Mouse (Mus musculus): ENCODE measurements around the gene Ros1.
A peak's percentile ranks its signal among the peaks of the same experiment; 100 is the strongest.

DNA sequence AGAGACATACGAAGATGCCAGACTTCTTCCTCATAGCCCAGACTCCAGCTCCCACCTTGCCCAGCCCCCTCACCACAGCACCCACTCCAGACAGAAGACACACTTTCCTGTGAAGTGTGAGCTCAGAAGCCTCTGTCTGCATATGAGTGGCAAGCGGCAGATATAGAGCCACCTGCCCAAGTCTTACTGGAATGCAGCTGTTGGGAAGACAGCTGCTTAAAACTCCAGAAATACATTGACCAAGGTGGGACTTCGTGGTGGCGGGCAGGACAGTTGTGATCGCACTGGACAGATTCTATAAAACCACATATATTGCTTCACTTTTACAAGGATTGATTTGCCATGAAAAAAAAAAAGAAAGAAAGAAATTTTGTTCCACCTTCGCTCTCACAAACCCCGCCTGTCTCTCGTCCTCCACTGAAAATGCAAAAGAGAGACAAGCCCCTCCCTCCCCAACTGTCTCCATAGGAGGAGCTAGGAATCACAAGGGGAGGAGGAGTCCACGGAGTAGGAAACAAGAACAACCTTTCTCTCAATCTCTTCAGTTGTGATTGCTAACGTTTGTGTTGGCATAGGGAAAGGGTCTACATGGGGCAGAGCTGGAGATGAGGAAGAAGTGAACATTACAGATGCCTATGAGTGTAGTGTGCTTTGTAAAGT lies 165.5 kb downstream of the Ros1 start:
- no peak for TF ChIP-seq FOSL1 (IDR thresholded peaks at IDR 0.05; ENCODE audit: insufficient read depth, low read length, poor library complexity, severe bottlenecking)
- no peak for TF ChIP-seq CTCF (IDR thresholded peaks at IDR 0.05; ENCODE audit: control insufficient read depth, insufficient read depth, insufficient read length)
- no peak for TF ChIP-seq MYOG (IDR thresholded peaks at IDR 0.05; ENCODE audit: control insufficient read depth, extremely low read depth, insufficient read length)
- peak; percentile 60 for TF ChIP-seq MYOD1 (IDR thresholded peaks at IDR 0.05; ENCODE audit: control insufficient read depth, insufficient read length, low read depth)
- no peak for TF ChIP-seq MAX (IDR thresholded peaks at IDR 0.05)
- TF ChIP-seq USF1 (IDR thresholded peaks at IDR 0.05; ENCODE audit: low read depth): no peak
